Mouse (Mus musculus) MEL (cell line): Measurements from ENCODE around the gene Gramd2.

Experiments used
- E2F4 ChIP-seq: IDR thresholded peaks from 2 replicates; pipeline ENCODE4 v1.6.1; 2011; ENCODE audit warnings: low read depth, low read length, improper control_type of control experiment, borderline replicate concordance
- GATA1 ChIP-seq: IDR thresholded peaks from 2 replicates; pipeline ENCODE4 v1.6.1; 2011; ENCODE audit warnings: low read depth, low read length, improper control_type of control experiment
- MYC ChIP-seq: IDR thresholded peaks from 2 replicates; pipeline ENCODE4 v1.6.1; 2011; ENCODE audit warnings: low read depth, mild to moderate bottlenecking, low read length, improper control_type of control experiment, moderate library complexity

- TF ChIP-seq GATA1: no peak
- TF ChIP-seq E2F4: no peak
- no peak for TF ChIP-seq MYC
Observed at GRCm38 (mm10) chr9:59675598-59675997, 4.3 kb upstream of the Gramd2 start.
